Mouse (Mus musculus) small intestine, adult 10 weeks (tissue): ENCODE measurements around the gene Gosr2. TPM values are rescaled to one million over a fixed set of nuclear protein-coding genes. Genes with fewer than 3 reads are reported as not detected.

Experiments used
- polyA plus RNA-seq: library from polyadenylated mRNA; stranded (reverse); fragments of 350-450 nt; fragmentation: Illumina TruSeq; extraction: RNeasy Lipid Tissue Mini Kit (QIAGEN cat#74804); gene quantifications from one replicate; pipeline ENCODE4 v1.2.3, GENCODE M21; 2014; ENCODE audit warnings: low replicate concordance

Gosr2 gene
- 84.3 TPM for polyA plus RNA-seq

DNA sequence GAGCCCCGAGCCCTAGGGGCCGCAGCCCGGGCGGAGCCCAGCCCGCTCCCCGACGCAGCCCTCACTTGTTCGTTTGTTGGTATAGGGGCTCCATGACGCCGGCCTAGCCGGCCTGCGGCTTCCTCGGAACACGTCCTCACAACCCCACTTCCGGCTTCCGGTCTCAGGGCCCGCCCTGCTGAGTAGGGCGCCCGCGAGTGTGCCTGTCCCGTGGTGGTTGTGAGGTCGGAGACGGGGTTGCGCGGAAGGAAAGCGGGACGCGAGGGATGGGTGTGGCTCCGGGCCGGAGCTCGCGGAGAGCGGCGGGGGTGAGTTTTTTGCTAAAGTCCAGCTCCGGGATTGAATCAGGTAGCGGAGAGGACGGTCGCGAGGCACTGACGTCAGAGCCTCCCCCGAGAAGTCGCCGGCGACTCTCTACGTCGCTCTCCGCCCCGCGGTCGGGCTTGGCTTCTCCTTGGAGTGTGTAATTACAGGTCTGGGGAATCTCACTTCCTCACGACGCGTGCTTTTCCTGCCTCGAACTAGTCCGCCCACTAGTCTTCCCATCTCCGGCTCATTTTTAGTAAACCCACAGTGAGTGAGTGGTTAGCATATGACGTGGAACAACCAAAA, at the start of gene Gosr2:
Gosr2 (minus strand) TSS at position 334 of the 612 bp plus-strand sequence.

DNA sequence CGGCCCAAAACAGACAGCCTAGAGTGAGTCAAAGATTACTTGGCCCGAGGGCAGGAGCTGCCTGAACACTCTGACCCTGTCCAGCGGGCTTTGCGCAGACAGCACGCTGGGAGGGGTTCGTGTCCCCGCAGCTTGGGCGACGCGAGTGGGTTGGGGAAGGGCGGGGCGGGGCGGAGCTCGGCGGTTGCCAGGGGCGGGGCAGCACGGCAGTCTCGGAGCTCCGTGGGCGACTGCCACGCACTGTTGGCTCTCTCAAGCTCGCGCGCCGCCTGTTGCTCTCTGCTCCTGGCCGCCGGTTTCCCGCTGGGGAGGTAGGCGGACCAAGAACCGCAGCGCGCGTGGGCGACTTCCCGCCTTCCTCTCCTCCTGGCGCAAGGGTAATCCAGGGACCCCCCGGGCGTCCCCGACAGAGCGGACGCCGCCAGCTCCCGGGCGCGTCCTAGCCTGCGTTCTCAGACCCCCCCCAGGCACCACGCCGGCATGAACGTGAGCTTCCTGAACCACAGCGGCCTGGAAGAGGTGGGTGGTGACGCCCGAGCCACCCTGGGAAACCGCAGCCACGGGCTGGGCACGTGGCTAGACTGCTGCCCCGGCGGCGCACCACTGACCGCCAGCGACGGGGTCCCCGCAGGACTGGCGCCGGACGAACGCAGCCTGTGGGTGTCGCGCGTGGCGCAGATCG, 48.3 kb downstream of the Gosr2 start, which contains the start of gene Rprml:
Rprml (plus strand) TSS at position 270 of the 682 bp plus-strand sequence.

DNA sequence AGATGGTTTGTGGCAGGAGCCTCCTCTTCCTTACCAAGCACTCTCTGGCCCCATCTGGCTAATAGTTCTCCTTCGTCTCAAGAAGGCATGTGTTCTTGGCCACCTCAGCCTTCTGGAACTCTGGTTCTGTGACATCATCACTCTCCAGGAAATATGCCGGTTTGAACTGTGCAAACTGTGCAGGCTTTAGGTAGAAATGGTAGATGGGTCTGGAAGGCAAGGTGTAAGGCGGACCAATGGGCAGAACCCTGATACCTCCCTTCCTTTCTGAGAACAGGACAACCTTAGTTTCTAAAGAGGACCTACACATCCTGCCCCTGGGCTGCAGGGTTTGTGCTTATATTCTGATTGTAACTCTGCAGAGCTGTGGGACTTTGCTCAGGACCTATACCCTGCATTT, 58.9 kb downstream of the Gosr2 start, which contains the start of gene Lyzl6:
Lyzl6 (minus strand) TSS at position 101 of the 400 bp plus-strand sequence.

Other genes with a start within 250 kb of the Gosr2 start
- not detected for gene Lrrc37a, start 193.3 kb downstream of the Gosr2 start, polyA plus RNA-seq
- not detected for gene Gm884, start 76.8 kb downstream of the Gosr2 start, polyA plus RNA-seq
- gene Lyzl6, start 59.0 kb downstream of the Gosr2 start, polyA plus RNA-seq, result not detected
- gene Rprml, start 48.3 kb downstream of the Gosr2 start, polyA plus RNA-seq, result not detected
- gene Wnt9b, start 51.9 kb upstream of the Gosr2 start, polyA plus RNA-seq, result not detected
- gene Wnt3, start 76.3 kb upstream of the Gosr2 start, polyA plus RNA-seq, result 0.26 TPM